Mouse (Mus musculus) skeletal muscle tissue, postnatal 0 days (tissue): ENCODE data around the gene Ptpn6. TPM values are rescaled to one million over a fixed set of nuclear protein-coding genes. Genes with fewer than 3 reads are reported as not detected.

Experiments
- microRNA counts: library from miRNA; unstranded; fragments of <30 nt; microRNA quantifications from one replicate; lab custom pipeline; 2015
- microRNA-seq, 2 experiments: library from miRNA; unstranded; fragments of <30 nt; microRNA quantifications; one replicate each; pipeline ENCODE4; 2016
- polyA plus RNA-seq: library from polyadenylated mRNA; unstranded; fragments of >200 nt; fragmentation: Nextera tagmentation; extraction: Ambion mirVana; gene quantifications from 2 replicates; pipeline ENCODE4 v1.2.1, GENCODE M21; 2015

Ptpn6 gene
- 6.7 and 11.0 TPM in 2 replicates for polyA plus RNA-seq

DNA sequence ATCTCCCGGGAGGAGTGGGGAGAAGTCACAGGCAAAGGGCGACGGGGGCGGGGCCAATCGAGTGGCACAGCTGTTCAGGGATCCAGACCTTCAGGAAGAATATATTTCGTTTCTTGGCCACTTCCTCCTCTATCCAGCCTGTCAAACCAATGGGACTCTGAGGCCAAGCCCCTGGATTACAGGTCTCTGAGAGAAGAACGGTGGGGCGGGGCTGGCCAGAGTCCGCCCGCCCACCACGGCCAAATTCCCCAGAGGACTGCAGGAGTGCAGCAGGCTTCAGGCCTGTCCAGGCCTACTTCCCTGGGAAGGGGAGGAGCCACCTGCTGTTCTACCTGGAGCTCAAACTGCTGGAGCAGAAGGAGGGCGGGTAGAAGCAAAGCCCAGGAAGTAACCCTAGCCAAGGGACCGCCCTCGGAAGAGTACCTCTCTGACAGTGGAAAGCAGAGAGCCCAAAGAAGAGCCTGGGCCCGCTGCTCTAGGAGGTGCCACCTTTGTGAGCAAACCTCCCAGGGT, at the start of gene Ptpn6:
Gene Ptpn6, minus strand, starts transcription at position 204 of the 513 bp plus-strand sequence.

DNA sequence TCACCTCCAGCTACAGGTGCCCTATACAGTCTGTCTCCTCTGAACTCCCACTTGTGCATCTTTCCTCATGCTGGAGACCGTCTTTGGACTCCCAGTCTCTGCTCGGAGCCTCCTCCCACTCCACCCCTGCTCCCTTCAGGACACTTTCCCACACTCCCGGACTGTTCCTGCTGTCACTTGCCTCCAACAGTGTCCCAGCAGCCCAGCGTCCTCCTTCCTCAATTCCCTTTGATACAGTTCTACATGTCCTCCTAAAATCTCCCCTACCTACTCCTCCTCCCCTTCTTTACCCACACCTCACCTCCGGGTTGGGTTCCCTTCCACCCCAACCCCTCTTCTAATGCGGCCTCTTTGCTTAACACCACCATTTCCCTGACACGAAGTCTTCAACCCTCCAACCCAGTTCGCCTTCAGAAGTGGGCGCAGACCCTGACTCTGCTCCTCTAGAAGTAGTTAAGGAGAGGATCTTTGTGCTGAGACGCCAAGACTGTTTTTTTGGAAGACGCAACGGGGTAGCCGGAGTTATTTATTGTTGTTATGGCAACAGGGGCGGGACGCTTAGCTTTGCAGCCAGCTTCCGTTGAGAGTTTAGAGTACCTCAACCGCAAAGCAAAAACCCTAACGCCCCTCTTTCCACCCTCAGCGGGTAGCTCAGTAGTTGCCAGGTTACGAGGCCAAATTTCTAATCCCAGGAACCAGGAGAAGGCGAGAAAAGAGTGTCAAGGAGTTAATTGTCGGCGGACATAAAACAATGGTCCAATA, 40.9 kb upstream of the Ptpn6 start, which contains the start of gene Lrrc23:
Gene Lrrc23, minus strand, starts transcription at position 506 of the 762 bp plus-strand sequence.

DNA sequence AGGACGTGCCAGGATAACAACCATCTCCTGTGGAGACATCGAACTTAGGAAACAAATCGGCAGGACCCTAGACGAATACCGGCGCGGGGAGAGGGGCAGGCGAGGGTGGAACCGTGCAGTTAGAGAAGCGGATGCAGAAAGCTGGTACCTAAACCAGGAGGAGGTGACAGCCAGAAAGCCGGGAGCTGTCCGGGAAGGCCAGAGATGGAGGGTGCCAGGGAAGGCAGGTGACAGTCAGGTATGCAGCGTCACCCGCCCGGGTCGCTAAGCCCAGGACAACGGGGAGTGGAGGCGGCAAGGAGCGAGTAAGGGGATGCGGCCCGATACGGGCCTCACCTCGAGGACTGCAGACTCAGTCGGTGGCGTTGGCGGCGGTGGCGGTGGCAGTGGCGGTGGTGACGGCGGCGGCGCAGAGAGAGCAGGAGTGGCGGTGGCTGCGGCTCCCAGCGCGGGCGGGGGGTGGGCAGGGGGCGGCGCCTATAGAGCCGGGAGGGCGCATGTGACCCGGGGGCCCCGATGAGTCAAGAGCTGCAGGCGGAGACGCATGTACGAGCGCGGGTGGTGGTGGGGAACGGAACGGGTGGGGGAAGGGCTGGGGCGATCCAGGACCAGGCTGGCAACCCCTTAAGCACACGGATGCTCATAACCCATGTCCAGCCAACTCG, 30.7 kb upstream of the Ptpn6 start, which contains the start of gene Eno2:
Gene Eno2, minus strand, starts transcription at position 573 of the 665 bp plus-strand sequence.

DNA sequence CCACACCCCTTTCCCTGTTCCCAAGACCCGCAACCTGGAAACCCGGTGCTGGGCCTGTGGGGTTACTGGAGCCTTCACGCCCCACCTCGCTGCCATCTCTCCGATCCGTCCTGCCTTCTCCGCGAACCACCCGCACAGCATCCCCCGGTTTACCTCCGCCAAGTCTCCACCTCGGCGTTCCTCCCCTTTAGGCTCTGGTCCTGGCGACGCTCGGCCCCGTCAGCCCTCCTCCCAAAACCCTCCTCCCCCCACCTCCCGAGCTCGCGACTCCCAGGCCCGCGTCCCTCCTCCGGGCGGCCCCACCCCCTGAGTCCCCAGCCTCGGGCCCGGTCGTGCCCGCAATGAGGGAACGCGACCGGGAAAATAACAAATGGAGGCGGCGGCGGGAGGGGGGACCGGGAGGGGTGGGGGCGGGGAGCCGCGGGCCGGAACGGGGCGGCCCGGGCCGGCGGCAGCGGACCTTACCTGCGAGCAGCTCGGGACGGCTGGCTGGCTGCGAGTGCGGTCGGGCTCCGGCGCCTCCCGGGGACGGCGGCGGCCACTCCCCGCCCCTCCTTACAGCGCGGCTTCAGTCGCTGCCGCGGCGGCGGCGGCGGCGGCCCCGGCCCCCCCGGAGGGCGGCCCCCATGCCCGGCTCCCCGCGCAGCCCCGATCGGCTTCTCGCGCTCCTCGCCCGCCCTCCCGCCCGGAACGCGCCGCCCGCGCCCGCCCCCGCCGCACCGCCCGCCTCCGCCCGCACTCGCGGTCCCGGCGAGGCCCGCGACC, 17.5 kb upstream of the Ptpn6 start, which contains the start of the genes Gm45234 and Atn1:
Gene Gm45234, minus strand, starts transcription at position 191 of the 765 bp plus-strand sequence.
Gene Atn1, minus strand, starts transcription at position 694 of the 765 bp plus-strand sequence.

GRCm38 (mm10) chr6:124740888-124741761, 2.6 kb upstream of the Ptpn6 start, which contains the start of gene Grcc10:
Gene Grcc10 (minus strand): TSS chr6:124741374.

GRCm38 (mm10) chr6:124711824-124712782, 26.4 kb downstream of the Ptpn6 start, which contains the start of the genes Emg1 and Phb2:
Gene Emg1 (minus strand): TSS chr6:124712178.
Gene Phb2 (plus strand): TSS chr6:124712336.

MicroRNA genes within 50 kb of the gene (microRNA counts, 519-probe panel; counts per million panel counts)
- microRNA mmu-miR-141 (lab: Ali Mortazavi, UCI) = 296 counts per million, percentile 58 among the panel's probes with 10 or more counts
- 296 counts per million, percentile 58 among the panel's probes with 10 or more counts for microRNA mmu-miR-200c (lab: Ali Mortazavi, UCI)

Small RNAs within 50 kb of the gene (microRNA-seq; reads per million reads assigned to microRNA genes)
- gene Mir141 = 1.9 to 3.3 reads per million in 2 experiments
- 13.3 to 13.8 reads per million in 2 experiments for gene Mir200c

Other genes with a start within 250 kb of the Ptpn6 start
- gene C1rl, start 245.6 kb downstream of the Ptpn6 start, polyA plus RNA-seq = 0.90 and 1.4 TPM in 2 replicates
- 11.6 and 13.0 TPM in 2 replicates for gene C1ra, start 226.3 kb downstream of the Ptpn6 start, polyA plus RNA-seq
- 23.2 and 25.6 TPM in 2 replicates for gene C1s1, start 196.4 kb downstream of the Ptpn6 start, polyA plus RNA-seq
- gene C1rb, start 168.4 kb downstream of the Ptpn6 start, polyA plus RNA-seq = not detected in 2 replicates
- gene C1s2, start 102.6 kb downstream of the Ptpn6 start, polyA plus RNA-seq = 0.12 TPM in 1 of 2 replicates, not detected in the other
- 70.4 and 70.6 TPM in 2 replicates for gene Lpcat3, start 75.7 kb downstream of the Ptpn6 start, polyA plus RNA-seq
- 114 and 121 TPM in 2 replicates for gene Emg1, start 26.5 kb downstream of the Ptpn6 start, polyA plus RNA-seq
- gene Phb2, start 26.4 kb downstream of the Ptpn6 start, polyA plus RNA-seq = 334 and 346 TPM in 2 replicates
- 290 and 323 TPM in 2 replicates for gene Grcc10, start 2.7 kb upstream of the Ptpn6 start, polyA plus RNA-seq
- gene Gm45234, start 17.3 kb upstream of the Ptpn6 start, polyA plus RNA-seq = not detected in 2 replicates
- 6.9 TPM in 2 replicates for gene Atn1, start 17.8 kb upstream of the Ptpn6 start, polyA plus RNA-seq
- gene Eno2, start 31.0 kb upstream of the Ptpn6 start, polyA plus RNA-seq = 2.5 and 3.6 TPM in 2 replicates
- gene Lrrc23, start 41.0 kb upstream of the Ptpn6 start, polyA plus RNA-seq = 0.21 TPM in 1 of 2 replicates, not detected in the other
- gene Spsb2, start 69.9 kb upstream of the Ptpn6 start, polyA plus RNA-seq = 18.9 and 21.0 TPM in 2 replicates
- gene Tpi1, start 75.6 kb upstream of the Ptpn6 start, polyA plus RNA-seq = 2,607 and 2,784 TPM in 2 replicates
- 54.6 and 59.3 TPM in 2 replicates for gene Usp5, start 90.8 kb upstream of the Ptpn6 start, polyA plus RNA-seq
- 38.3 and 39.3 TPM in 2 replicates for gene Cdca3, start 90.8 kb upstream of the Ptpn6 start, polyA plus RNA-seq
- 5.0 and 6.0 TPM in 2 replicates for gene Gnb3, start 101.6 kb upstream of the Ptpn6 start, polyA plus RNA-seq
- gene P3h3, start 119.0 kb upstream of the Ptpn6 start, polyA plus RNA-seq = 13.6 and 16.0 TPM in 2 replicates
- gene Gpr162, start 125.3 kb upstream of the Ptpn6 start, polyA plus RNA-seq = 0.35 and 0.68 TPM in 2 replicates
- gene Cd4, start 149.5 kb upstream of the Ptpn6 start, polyA plus RNA-seq = 0.40 and 0.52 TPM in 2 replicates
- gene Lag3, start 173.0 kb upstream of the Ptpn6 start, polyA plus RNA-seq = 0.87 and 1.0 TPM in 2 replicates
- 182 and 227 TPM in 2 replicates for gene Ptms, start 181.4 kb upstream of the Ptpn6 start, polyA plus RNA-seq
- 275 and 312 TPM in 2 replicates for gene Mlf2, start 192.7 kb upstream of the Ptpn6 start, polyA plus RNA-seq
- gene Cops7a, start 226.8 kb upstream of the Ptpn6 start, polyA plus RNA-seq = 106 and 117 TPM in 2 replicates